Mouse (Mus musculus) erythroblast, embryonic 14.5 days (primary cell): ENCODE data around the gene 4930568D16Rik.

Experiments used
- GATA1 ChIP-seq: IDR thresholded peaks from 2 replicates; pipeline ENCODE4 v1.6.1; 2012; ENCODE audit warnings: low read length, inconsistent platforms, mixed read lengths
- TAL1 ChIP-seq: IDR thresholded peaks from 3 replicates; pipeline ENCODE4 v1.6.1; 2012; ENCODE audit warnings: low read length, inconsistent platforms, mixed read lengths

GRCm38 (mm10) chr2:35320399-35320798 lies 47.1 kb downstream of the 4930568D16Rik start:
- no peak for TF ChIP-seq TAL1
- no peak for TF ChIP-seq GATA1
